Mouse (Mus musculus) MEL (cell line): ENCODE data around the gene Stxbp1. TPM values are rescaled to one million over a fixed set of nuclear protein-coding genes. Genes with fewer than 3 reads are reported as not detected.

ENCODE experiments used
- DNase-seq: peaks from one replicate; pipeline ENCODE4 v3.0.0; 2011; ENCODE audit warnings: low read depth, low spot score
- H3K27ac ChIP-seq: 2 replicates; pipeline ENCODE4 v1.5.1; 2012; ENCODE audit warnings: low read depth, mild to moderate bottlenecking, control low read depth, low read length, moderate library complexity; ENCODE audit not compliant: control insufficient read depth
- H3K27me3 ChIP-seq, 2 experiments: fragments of 150-350 bp in 1 of 2; sonication (generic) in 1 of 2; 2 replicates each; pipeline ENCODE4 v1.6.1; 2012; ENCODE audit warnings: low read length in 2 of 2, mild to moderate bottlenecking in 2 of 2, improper control_type of control experiment in 1 of 2, moderate library complexity in 1 of 2; ENCODE audit not compliant: insufficient read depth in 2 of 2, control insufficient read depth in 1 of 2
- H3K36me3 ChIP-seq, 2 experiments: 2 replicates each; pipeline ENCODE4 v1.6.1; 2012 to 2014; ENCODE audit warnings: low read length in 2 of 2, improper control_type of control experiment in 1 of 2, inconsistent platforms in 1 of 2, mild to moderate bottlenecking in 1 of 2; ENCODE audit not compliant: insufficient read depth in 2 of 2, control insufficient read depth in 1 of 2
- H3K4me1 ChIP-seq, 2 experiments: fragments of 150-350 bp in 1 of 2; sonication (generic) in 1 of 2; 2 replicates each; pipeline ENCODE4 v1.6.1; 2012; ENCODE audit warnings: low read length in 2 of 2, improper control_type of control experiment in 1 of 2, mild to moderate bottlenecking in 1 of 2; ENCODE audit not compliant: insufficient read depth in 2 of 2, control insufficient read depth in 1 of 2
- H3K4me3 ChIP-seq, 2 experiments: fragments of 150-350 bp in 1 of 2; sonication (generic) in 1 of 2; 2 replicates each; pipeline ENCODE4 v1.5.1; 2012; ENCODE audit warnings: low read depth in 2 of 2, low read length in 2 of 2, mild to moderate bottlenecking in 2 of 2, moderate library complexity in 2 of 2, control low read depth in 1 of 2, improper control_type of control experiment in 1 of 2; ENCODE audit not compliant: control insufficient read depth in 1 of 2, insufficient read depth in 1 of 2
- H3K79me2 ChIP-seq: 2 replicates; pipeline ENCODE4 v1.6.1; 2012; ENCODE audit warnings: mild to moderate bottlenecking, low read length, moderate library complexity; ENCODE audit not compliant: control insufficient read depth, poor library complexity, insufficient read depth
- H3K9ac ChIP-seq: 2 replicates; pipeline ENCODE4 v1.6.1; 2012; ENCODE audit warnings: low read depth, mild to moderate bottlenecking, control low read depth, low read length, moderate library complexity; ENCODE audit not compliant: control insufficient read depth, poor library complexity, severe bottlenecking
- H3K9me3 ChIP-seq: fragments of 150-350 bp; sonication (generic); replicated peaks from 2 replicates; pipeline ENCODE4 v1.6.1; 2012; ENCODE audit warnings: mild to moderate bottlenecking, low read length, improper control_type of control experiment, moderate library complexity; ENCODE audit not compliant: insufficient read depth
- MAX ChIP-seq: IDR thresholded peaks from 2 replicates; pipeline ENCODE4 v1.6.1; 2011; ENCODE audit warnings: low read length, improper control_type of control experiment
- ZMIZ1 ChIP-seq: IDR thresholded peaks from 2 replicates; pipeline ENCODE4 v1.6.1; 2012; ENCODE audit warnings: low read depth, mild to moderate bottlenecking, inconsistent platforms, low read length, improper control_type of control experiment, moderate library complexity
- polyA plus RNA-seq, 2 experiments: library from polyadenylated mRNA; stranded (reverse) in 1 of 2; unstranded in 1 of 2; fragments of >175 nt in 1 of 2; fragments of >200 nt in 1 of 2; gene quantifications; 2 replicates each; pipeline versions ENCODE4 v1.2.1 to v1.2.4; 2012; ENCODE audit warnings: low replicate concordance in 2 of 2, low read depth in 1 of 2; ENCODE audit not compliant: insufficient read length in 2 of 2, insufficient read depth in 1 of 2, missing spikeins in 1 of 2
- total RNA-seq: library from RNA; depleted of rRNA; stranded (reverse); fragments of 300-350 nt; gene quantifications from 2 replicates; pipeline ENCODE4 v1.2.3, GENCODE M21; 2012; rRNA removed

Stxbp1 gene
- total and polyA plus RNA-seq, 3 experiments = 7.1 to 33.2 TPM; not detected in 1

DNA sequence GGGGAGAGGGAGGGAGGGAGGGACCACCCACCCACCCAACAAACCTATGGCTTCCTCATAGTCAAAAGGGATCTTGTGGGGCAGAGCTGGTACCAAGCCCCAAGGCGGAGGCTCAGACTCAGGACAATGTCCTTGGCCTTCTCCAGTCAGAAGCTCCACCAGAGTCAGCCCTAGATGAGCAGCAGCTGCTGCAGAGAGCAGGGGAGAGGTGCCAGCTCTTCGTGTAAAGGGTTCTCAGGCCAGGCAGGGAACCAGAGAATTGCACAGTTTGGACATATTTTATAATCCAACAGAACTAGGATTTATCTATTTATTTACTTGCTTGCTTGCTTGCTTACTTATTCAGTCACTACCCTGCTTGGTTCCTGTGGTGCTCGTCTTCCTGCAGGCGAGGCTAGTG lies 107.7 kb downstream of the Stxbp1 start:
- no peaks in the 10 kb centered on the region for H3K79me2 ChIP-seq
- H3K27me3 ChIP-seq = peaks cover 0 to 3% of the 10 kb centered on the region in 2 experiments; a peak in 1 of 4 replicates
- no peak for DNase-seq
- no peak for TF ChIP-seq MAX
- no peak for TF ChIP-seq ZMIZ1
- TF ChIP-seq, all 39 proteins: peak for 0
- H3K9me3 ChIP-seq = no peaks in the 10 kb centered on the region
- H3K27ac ChIP-seq = no peak overlapping the region
- no peaks in the 10 kb centered on the region for H3K4me1 ChIP-seq
- H3K4me3 ChIP-seq = no peak overlapping the region
- H3K9ac ChIP-seq = no peak overlapping the region
- no peaks in the 10 kb centered on the region for H3K36me3 ChIP-seq

Other genes with a start within 250 kb of the Stxbp1 start
- gene St6galnac6, start 247.5 kb downstream of the Stxbp1 start, total RNA-seq = 9.0 and 12.5 TPM in 2 replicates
- 10 to 100 TPM in 1 of 2 experiments, not detected in 1; 26.5 TPM for gene St6galnac6, start 247.5 kb downstream of the Stxbp1 start, polyA plus RNA-seq
- 0.12 TPM in 1 of 2 replicates, not detected in the other for gene Ak1, start 225.5 kb downstream of the Stxbp1 start, total RNA-seq
- under 1 TPM in 1 of 2 experiments, not detected in 1; 0.13 TPM for gene Ak1, start 225.5 kb downstream of the Stxbp1 start, polyA plus RNA-seq
- 0.33 and 0.73 TPM in 2 replicates for gene Eng, start 200.7 kb downstream of the Stxbp1 start, total RNA-seq
- 1 to 10 TPM in 1 of 2 experiments, not detected in 1; 1.0 TPM for gene Eng, start 200.7 kb downstream of the Stxbp1 start, polyA plus RNA-seq
- gene Fpgs, start 143.1 kb downstream of the Stxbp1 start, total RNA-seq = 32.5 and 40.0 TPM in 2 replicates
- gene Fpgs, start 143.1 kb downstream of the Stxbp1 start, polyA plus RNA-seq = 10 to 100 TPM in 1 of 2 experiments, not detected in 1; 73.9 TPM
- gene Cdk9, start 134.2 kb downstream of the Stxbp1 start, total RNA-seq = 30.9 and 37.7 TPM in 2 replicates
- 100 to 1,000 TPM in 1 of 2 experiments, not detected in 1; 125 TPM for gene Cdk9, start 134.2 kb downstream of the Stxbp1 start, polyA plus RNA-seq
- 0.19 and 0.26 TPM in 2 replicates for gene Sh2d3c, start 126.2 kb downstream of the Stxbp1 start, total RNA-seq
- under 1 TPM in 1 of 2 experiments, not detected in 1; 0.43 TPM for gene Sh2d3c, start 126.2 kb downstream of the Stxbp1 start, polyA plus RNA-seq
- gene 6330409D20Rik, start 106.2 kb downstream of the Stxbp1 start, total RNA-seq = not detected in 2 replicates
- not detected for gene 6330409D20Rik, start 106.2 kb downstream of the Stxbp1 start, polyA plus RNA-seq
- 46.6 and 54.7 TPM in 2 replicates for gene Tor2a, start 90.0 kb downstream of the Stxbp1 start, total RNA-seq
- gene Tor2a, start 90.0 kb downstream of the Stxbp1 start, polyA plus RNA-seq = 10 to 100 TPM in 1 of 2 experiments, not detected in 1; 62.2 TPM
- 0.26 and 0.69 TPM in 2 replicates for gene Ttc16, start 71.6 kb downstream of the Stxbp1 start, total RNA-seq
- under 1 TPM in 1 of 2 experiments, not detected in 1; 0.35 TPM for gene Ttc16, start 71.6 kb downstream of the Stxbp1 start, polyA plus RNA-seq
- gene Ptrh1, start 71.5 kb downstream of the Stxbp1 start, total RNA-seq = 18.0 and 27.9 TPM in 2 replicates
- gene Ptrh1, start 71.5 kb downstream of the Stxbp1 start, polyA plus RNA-seq = 10 to 100 TPM in 1 of 2 experiments, not detected in 1; 12.3 TPM
- gene Cfap157, start 62.8 kb downstream of the Stxbp1 start, total RNA-seq = 0.12 and 0.13 TPM in 2 replicates
- 1 to 10 TPM in 1 of 2 experiments, not detected in 1; 2.3 TPM for gene Cfap157, start 62.8 kb downstream of the Stxbp1 start, polyA plus RNA-seq
- 11.5 and 17.5 TPM in 2 replicates for gene Fam129b, start 28.9 kb upstream of the Stxbp1 start, total RNA-seq
- 10 to 100 TPM in 1 of 2 experiments, not detected in 1; 20.0 TPM for gene Fam129b, start 28.9 kb upstream of the Stxbp1 start, polyA plus RNA-seq
- gene Rpl12, start 114.3 kb upstream of the Stxbp1 start, total RNA-seq = 1,806 and 1,842 TPM in 2 replicates
- gene Rpl12, start 114.3 kb upstream of the Stxbp1 start, polyA plus RNA-seq = 100 to 1,000 TPM in 1 of 2 experiments, not detected in 1; 116 TPM
- 13.5 and 17.9 TPM in 2 replicates for gene Lrsam1, start 114.4 kb upstream of the Stxbp1 start, total RNA-seq
- 10 to 100 TPM in 1 of 2 experiments, not detected in 1; 14.2 TPM for gene Lrsam1, start 114.4 kb upstream of the Stxbp1 start, polyA plus RNA-seq
- 7.4 and 7.8 TPM in 2 replicates for gene Slc2a8, start 134.8 kb upstream of the Stxbp1 start, total RNA-seq
- 10 to 100 TPM in 1 of 2 experiments, not detected in 1; 16.0 TPM for gene Slc2a8, start 134.8 kb upstream of the Stxbp1 start, polyA plus RNA-seq